Mouse (Mus musculus): Measurements from ENCODE around the gene Timm17b.

DNA sequence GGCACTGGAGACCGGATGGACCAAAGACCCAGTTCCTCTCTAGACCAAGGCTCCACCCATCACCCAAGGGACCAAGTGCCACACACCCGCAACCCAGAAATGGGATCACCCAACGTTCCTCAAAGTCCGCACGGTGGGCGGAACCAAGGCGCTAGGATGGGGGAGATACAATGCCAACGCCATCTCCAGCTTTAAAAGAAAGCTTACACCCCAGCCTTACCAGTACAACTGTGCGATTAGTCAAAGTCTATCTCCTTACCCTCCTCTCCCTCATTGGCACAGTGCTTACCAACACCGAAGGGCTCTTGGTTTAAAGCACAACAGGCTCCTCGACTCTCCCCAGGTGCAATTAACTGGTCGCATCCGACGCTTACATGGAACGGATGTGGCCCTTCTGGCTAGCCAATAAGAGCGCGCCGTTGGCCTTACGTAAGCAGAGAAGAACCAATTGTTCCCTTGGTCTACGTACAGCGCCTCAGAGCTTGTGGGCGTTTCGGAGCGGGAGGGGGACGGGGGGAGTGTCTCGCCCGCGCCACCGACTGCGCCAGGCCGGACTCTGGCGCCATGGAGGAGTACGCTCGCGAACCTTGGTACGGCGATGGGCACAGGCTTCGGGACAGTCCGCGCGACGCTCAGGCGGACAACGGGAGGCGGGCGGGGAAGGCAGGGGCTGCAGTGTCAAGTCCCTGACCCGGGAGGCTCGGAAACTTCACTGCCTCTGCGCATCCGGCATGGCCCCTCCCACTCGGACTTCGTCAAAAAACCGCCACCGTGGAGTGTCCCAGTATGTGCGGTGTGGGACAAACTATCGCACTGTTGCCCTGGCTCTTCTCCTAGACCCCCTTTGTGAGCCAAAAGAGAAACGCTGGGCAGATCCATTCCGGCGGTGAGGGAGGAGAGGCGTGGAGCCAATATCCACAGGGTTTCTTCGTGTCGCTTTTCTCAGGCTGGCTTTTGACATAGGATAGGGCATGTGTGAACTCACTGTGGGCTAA lies at the start of gene Timm17b, which contains the start of gene Pqbp1:
- no peak for TF ChIP-seq CTCF (IDR thresholded peaks at IDR 0.05)
- peak; percentile 57 for TF ChIP-seq EP300 (IDR thresholded peaks at IDR 0.05)
